Mouse (Mus musculus) hindbrain, embryonic 13.5 days (tissue): ENCODE measurements at regions not wholly inside any gene's neighbourhood (a gene's known extent, or its start where the extent isn't known, plus 50 kb on each side); places are given as distances from the start of the nearest gene placed in this dataset.

Experiments
- ATAC-seq: fragments of 200-750 bp; cut with Nextera tagmentation; 2 replicates; pipeline ENCODE4 v1.8.0; 2017; ENCODE audit warnings: moderate TSS enrichment; ENCODE audit not compliant: low FRiP score
- H3K27ac ChIP-seq: fragments of 300-500 bp; sonication (generic); 2 replicates; pipeline ENCODE4 v1.5.1; 2015; ENCODE audit warnings: inconsistent platforms, mild to moderate bottlenecking, moderate library complexity
- H3K27me3 ChIP-seq: fragments of 300-500 bp; sonication (generic); 2 replicates; pipeline ENCODE4 v1.6.1; 2015; ENCODE audit warnings: mild to moderate bottlenecking, inconsistent platforms
- H3K36me3 ChIP-seq: fragments of 300-500 bp; sonication (generic); 2 replicates; pipeline ENCODE4 v1.6.1; 2015; ENCODE audit warnings: mild to moderate bottlenecking, inconsistent platforms
- H3K4me1 ChIP-seq: fragments of 300-500 bp; sonication (generic); replicated peaks from 2 replicates; pipeline ENCODE4 v1.6.1; 2015; ENCODE audit warnings: inconsistent platforms
- H3K4me2 ChIP-seq: fragments of 300-500 bp; sonication (generic); 2 replicates; pipeline ENCODE4 v1.6.1; 2015; ENCODE audit warnings: inconsistent platforms, mild to moderate bottlenecking, moderate library complexity
- H3K4me3 ChIP-seq: fragments of 300-500 bp; sonication (generic); 2 replicates; pipeline ENCODE4 v1.5.1; 2015; ENCODE audit warnings: mild to moderate bottlenecking, inconsistent platforms
- H3K9ac ChIP-seq: fragments of 300-500 bp; sonication (generic); 2 replicates; pipeline ENCODE4 v1.6.1; 2015; ENCODE audit warnings: mild to moderate bottlenecking, inconsistent platforms
- H3K9me3 ChIP-seq: fragments of 300-500 bp; sonication (generic); 2 replicates; pipeline ENCODE4 v1.6.1; 2016; ENCODE audit warnings: inconsistent platforms
- WGBS: fragments of 180-500 bp; shearing (Covaris S2); methylation state at CpG from one replicate; pipeline ENCODE4 v1.1.7; 2015; 5-methylcytosine and 5-hydroxymethylcytosine counted together

DNA sequence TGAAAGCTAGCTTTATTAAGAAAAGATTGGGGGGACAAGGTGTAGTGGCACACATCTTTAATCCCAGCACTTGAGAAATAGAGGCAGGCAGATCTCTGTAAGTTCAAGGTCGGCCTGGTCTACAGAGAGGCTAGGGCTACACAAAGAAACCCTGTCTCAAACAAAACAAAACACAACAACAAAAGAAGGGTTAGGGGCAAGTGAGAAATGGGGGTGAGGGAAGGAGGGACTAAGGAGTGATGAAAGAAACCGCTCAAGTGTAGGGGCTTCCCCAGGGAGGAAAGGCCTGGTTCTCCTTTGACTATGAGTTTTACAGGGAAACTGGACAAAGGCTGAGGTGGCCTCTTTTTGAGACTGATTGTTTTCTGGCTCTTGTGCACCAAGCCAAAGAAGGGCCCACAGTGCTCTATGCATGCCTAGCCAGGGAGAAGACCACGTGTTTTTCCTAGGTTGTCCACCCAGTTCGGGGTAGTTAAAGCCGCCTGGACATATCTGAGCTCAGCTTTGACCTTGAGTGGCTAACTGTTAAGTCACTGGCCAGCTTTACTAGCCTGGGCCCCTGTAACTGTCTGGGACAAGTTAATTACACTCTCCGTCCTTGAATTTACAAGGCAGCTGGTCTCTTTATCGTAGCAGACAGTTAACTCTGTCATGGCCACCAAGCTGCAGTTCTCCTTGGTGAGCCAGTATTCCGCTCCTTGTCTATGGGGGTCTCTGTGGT, 90.2 kb upstream of the Armc2 start:
- H3K4me3 ChIP-seq, result no peak overlapping the region
- no peak overlapping the region for H3K9ac ChIP-seq
- WGBS, result 49% methylated on average over 8 of the region's 8 CpGs
- peaks cover 6% of the 10 kb centered on the region; the same call in 1 of the 2 replicates for H3K27me3 ChIP-seq
- H3K4me1 ChIP-seq, result 0 out of 2 replicates have a peak, but pooled peaks cover 4% of the 10 kb centered on the region
- H3K4me2 ChIP-seq, result no peak overlapping the region
- H3K36me3 ChIP-seq, result no peaks in the 10 kb centered on the region
- no peak for ATAC-seq
- H3K27ac ChIP-seq, result no peak overlapping the region
- no peaks in the 10 kb centered on the region for H3K9me3 ChIP-seq

DNA sequence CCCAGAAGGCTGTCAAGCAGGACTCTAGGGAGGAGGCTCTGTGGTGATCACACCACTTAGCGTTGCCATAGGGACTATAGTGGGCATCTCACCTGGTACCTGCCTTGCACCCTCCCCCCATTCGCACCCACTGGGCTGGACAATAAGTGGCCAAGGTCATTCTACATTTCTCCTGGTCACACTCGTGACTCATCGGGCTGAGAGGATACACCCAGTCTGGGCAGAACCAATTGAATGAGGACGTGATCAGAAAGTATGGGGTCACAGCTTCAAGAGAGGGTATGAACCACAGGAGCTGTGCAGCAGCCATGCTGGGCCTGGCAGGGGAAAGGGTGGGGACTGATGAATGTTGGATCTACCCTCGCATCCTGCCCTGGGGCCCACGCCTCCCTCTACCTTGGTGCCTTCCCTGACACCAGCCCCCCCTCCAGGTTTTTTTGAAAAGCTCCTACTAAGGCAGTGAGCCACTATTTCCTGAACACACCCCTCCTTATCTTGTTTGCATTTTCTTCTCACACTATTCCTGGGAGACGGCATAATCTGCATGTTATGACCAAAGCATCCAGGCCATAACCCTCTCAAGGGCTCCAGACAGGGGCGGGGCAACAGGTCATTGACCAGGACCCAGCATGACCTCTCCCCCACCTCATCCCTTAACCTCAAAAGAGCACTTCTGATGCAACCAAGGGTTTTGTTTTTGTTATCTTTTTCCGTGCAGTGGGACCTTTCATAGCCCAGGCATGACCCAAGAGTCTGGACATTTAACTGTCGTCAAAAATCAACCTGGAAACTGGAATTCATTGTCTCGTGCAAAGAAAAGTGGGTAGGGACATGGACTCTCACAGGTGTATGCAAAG, 89.4 kb upstream of the Armc2 start:
- H3K9me3 ChIP-seq, result no peaks in the 10 kb centered on the region
- WGBS, result 78% methylated on average over 12 of the region's 12 CpGs
- H3K4me3 ChIP-seq, result no peak overlapping the region

DNA sequence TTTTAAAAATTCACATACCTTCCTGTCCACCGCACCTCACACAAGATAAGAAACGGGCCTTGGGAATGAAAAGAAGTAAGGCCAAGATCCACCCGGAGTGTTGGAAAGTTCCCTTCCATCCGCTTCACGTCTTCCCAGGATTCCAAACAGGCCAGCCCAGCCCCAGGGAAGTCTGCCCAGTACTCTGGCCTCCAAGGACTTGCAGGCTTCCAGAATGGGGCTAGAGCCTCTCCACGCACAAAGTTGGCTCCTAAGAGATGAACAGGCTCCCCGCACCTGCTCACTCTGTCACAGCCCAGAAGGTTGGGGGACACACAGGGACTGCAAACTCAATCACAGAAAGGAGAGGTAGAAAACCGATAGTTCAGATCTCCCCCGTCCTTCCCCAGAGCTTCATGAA, 88.4 kb upstream of the Armc2 start:
- Histone ChIP-seq H3K4me2 (no peak overlapping the region), H3K36me3 (no peaks in the 10 kb centered on the region), H3K27me3 (peaks cover 6% of the 10 kb centered on the region; the same call in 1 of the 2 replicates), H3K9ac (no peak overlapping the region), H3K4me3 (no peak overlapping the region), H3K4me1 (0 out of 2 replicates have a peak, but pooled peaks cover 4% of the 10 kb centered on the region), H3K9me3 (no peaks in the 10 kb centered on the region), H3K27ac (no peak overlapping the region)
- WGBS, result 96% methylated on average over 9 of the region's 9 CpGs
- no peak for ATAC-seq

More for the DNA sequence above, 89.4 kb upstream of the Armc2 start:
- H3K27me3 ChIP-seq, result peaks cover 6% of the 10 kb centered on the region; the same call in 1 of the 2 replicates
- no peak overlapping the region for H3K27ac ChIP-seq
- no peak overlapping the region for H3K9ac ChIP-seq
- no peaks in the 10 kb centered on the region for H3K36me3 ChIP-seq
- H3K4me2 ChIP-seq, result no peak overlapping the region
- 0 out of 2 replicates have a peak, but pooled peaks have one; percentile 43 for ATAC-seq
- 0 out of 2 replicates have a peak, but pooled peaks cover 4% of the 10 kb centered on the region for H3K4me1 ChIP-seq

DNA sequence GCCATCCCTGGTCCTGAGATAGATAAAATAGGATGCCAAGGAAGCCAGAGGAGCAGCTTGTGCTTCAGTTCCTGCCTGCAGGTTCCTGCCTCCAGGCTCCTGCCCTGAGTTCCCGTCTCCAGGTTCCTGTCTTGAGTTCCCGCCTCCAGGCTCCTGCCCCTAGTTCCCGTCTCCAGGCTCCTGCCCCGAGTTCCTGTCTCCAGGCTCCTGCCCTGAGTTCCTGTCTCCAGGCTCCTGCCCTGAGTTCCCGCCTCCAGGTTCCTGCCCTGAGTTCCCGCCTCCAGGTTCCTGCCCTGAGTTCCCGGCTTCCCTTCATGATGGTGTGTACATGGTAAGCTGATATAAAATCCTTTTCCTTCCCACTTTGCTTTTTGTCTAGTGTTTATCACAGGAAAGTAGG, 86.8 kb upstream of the Armc2 start:
- 91% methylated on average over 7 of the region's 7 CpGs for WGBS
- Histone ChIP-seq H3K9ac (no peak overlapping the region), H3K4me1 (0 out of 2 replicates have a peak, but pooled peaks cover 4% of the 10 kb centered on the region), H3K27ac (no peak overlapping the region), H3K36me3 (no peaks in the 10 kb centered on the region), H3K27me3 (peaks cover 6% of the 10 kb centered on the region; the same call in 1 of the 2 replicates), H3K4me3 (no peak overlapping the region), H3K4me2 (no peak overlapping the region), H3K9me3 (no peaks in the 10 kb centered on the region)
- no peak for ATAC-seq

DNA sequence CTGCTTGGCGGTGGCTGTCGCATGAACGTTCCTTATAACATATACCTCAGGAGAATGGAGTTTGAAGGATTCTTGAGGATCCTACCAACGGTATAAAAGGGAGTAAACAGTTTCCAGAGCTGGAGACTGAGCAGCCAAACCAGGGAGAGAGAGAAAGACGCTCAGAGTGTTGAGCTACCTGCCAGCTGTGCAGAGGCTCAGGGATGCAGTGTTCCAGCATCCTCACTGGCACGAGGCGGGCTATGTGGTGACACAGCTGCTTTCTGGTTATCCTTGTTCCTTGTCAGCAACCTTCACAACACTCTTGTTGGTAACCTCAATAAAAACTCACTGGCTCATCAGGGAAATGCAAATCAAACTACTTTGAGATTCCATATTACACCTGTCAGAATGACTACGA, 84.1 kb upstream of the Armc2 start:
- Histone ChIP-seq H3K9ac (no peak overlapping the region), H3K27me3 (0 out of 2 replicates have a peak, but pooled peaks cover 1% of the 10 kb centered on the region), H3K27ac (no peak overlapping the region), H3K4me2 (no peak overlapping the region), H3K36me3 (no peaks in the 10 kb centered on the region), H3K9me3 (no peaks in the 10 kb centered on the region), H3K4me1 (no peaks in the 10 kb centered on the region), H3K4me3 (no peak overlapping the region)
- ATAC-seq, result no peak
- 89% methylated on average over 8 of the region's 8 CpGs for WGBS

DNA sequence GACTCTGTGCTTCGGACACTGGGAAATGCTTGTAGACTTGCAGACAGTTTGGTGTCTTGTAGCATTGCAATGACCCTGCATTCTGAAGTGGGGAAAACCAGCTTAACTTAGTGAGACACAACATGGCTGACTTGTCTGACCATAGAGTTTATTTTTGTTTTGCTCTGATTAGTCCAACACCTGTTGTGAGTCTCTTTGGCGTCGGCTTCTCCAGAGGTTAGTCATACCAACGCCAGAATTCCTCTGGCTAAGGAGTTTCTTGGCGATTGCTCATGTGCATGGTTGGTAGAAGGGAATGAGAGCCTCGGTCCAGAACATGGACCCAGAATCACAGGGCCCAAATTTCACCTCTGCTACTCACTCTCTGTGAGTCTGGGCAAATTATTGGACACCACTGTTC, 82.9 kb upstream of the Armc2 start:
- 92% methylated on average over 6 of the region's 6 CpGs for WGBS
- no peak overlapping the region for H3K4me2 ChIP-seq
- no peaks in the 10 kb centered on the region for H3K27me3 ChIP-seq
- H3K4me3 ChIP-seq, result no peak overlapping the region
- no peak for ATAC-seq
- no peaks in the 10 kb centered on the region for H3K9me3 ChIP-seq
- H3K9ac ChIP-seq, result no peak overlapping the region
- no peaks in the 10 kb centered on the region for H3K4me1 ChIP-seq
- H3K27ac ChIP-seq, result no peak overlapping the region
- H3K36me3 ChIP-seq, result no peaks in the 10 kb centered on the region

DNA sequence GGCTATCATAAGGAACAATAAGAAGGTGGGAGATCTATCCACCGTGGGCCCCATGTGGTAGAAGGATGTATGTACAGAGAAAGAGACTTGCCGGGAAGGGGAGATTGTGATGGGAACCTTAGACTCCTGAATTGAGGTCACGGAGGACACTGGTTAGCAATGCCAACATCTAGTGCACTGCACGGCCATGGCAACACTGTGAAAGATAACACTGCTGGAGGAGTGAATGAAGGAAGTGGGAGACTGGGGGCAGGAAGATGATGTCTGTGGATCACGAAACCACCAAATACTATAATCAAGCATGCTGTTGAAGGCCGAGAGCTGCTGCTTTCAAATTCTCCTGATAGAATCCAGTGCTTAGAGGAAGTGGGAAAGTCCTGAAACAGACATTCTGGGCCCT, 78.7 kb upstream of the Armc2 start:
- Histone ChIP-seq H3K4me2 (no peak overlapping the region), H3K4me3 (no peak overlapping the region), H3K27ac (no peak overlapping the region), H3K9me3 (no peaks in the 10 kb centered on the region), H3K9ac (no peak overlapping the region), H3K27me3 (no peaks in the 10 kb centered on the region), H3K36me3 (no peaks in the 10 kb centered on the region), H3K4me1 (peaks cover 8% of the 10 kb centered on the region)
- WGBS, result 92% methylated on average over 6 of the region's 6 CpGs
- no peak for ATAC-seq

DNA sequence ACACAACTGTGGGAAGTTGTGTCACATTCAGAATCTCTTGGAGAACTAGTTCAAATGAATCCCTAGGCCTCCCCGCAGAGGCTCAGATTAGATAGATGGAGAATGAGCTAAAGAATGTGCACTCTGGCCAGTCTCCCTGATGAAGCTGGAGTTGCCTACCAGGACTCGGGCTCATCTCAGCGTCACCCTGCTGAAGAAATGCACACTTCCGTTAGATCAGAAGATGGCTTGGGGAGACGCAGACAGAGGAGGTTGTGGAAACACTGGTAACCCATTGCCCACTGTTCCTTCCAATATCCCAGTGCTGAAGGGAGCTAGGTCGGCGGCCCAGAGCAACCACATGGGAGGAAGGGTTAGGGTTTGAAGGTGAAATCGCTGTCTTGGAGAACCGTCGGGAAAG, 77.7 kb upstream of the Armc2 start:
- Histone ChIP-seq H3K4me1 (peaks cover 13% of the 10 kb centered on the region), H3K9ac (no peak overlapping the region), H3K9me3 (no peaks in the 10 kb centered on the region), H3K27ac (no peak overlapping the region), H3K27me3 (no peaks in the 10 kb centered on the region), H3K4me2 (no peak overlapping the region), H3K36me3 (no peaks in the 10 kb centered on the region), H3K4me3 (no peak overlapping the region)
- 91% methylated on average over 10 of the region's 10 CpGs for WGBS
- no peak for ATAC-seq

DNA sequence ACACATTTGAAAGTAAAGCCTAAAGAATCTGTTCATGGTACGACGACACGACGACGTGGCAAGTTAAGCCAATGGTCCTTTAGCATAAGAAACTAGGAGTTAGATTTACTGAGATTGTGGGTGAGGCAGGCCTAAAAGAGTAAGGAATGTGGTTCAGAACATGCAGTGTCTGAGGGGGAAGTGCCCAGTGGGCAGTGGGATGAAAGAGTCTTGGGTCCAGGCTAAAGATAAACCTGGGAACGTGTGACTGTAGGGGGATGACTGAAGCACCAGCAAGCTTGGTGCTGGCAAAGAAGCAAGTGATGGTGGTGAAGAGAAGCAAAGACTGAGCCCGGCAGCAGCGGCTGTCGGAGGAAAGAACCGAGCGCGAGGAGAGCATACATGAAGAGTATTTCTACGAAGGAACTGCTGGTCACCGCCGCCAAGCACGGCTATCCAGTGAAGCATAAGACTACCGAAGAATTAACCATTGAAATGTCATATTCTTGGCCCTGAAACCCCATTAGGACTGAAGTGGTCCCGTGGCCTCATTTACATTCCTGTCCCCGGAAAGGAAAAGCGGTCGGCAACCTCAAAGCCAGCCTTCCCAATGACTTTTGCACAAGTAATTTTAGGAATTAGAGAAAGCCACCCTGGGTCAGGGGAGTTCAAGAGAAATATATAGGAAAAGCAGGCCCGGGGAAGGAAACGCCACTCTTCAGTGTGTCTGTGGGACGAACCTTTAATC, 76.2 kb upstream of the Armc2 start:
- Histone ChIP-seq H3K36me3 (no peaks in the 10 kb centered on the region), H3K27ac (no peak overlapping the region), H3K4me1 (peaks cover 20% of the 10 kb centered on the region), H3K4me3 (no peak overlapping the region), H3K9ac (no peak overlapping the region), H3K9me3 (no peaks in the 10 kb centered on the region), H3K4me2 (no peak overlapping the region), H3K27me3 (no peaks in the 10 kb centered on the region)
- WGBS, result 85% methylated on average over 24 of the region's 24 CpGs
- ATAC-seq, result no peak

DNA sequence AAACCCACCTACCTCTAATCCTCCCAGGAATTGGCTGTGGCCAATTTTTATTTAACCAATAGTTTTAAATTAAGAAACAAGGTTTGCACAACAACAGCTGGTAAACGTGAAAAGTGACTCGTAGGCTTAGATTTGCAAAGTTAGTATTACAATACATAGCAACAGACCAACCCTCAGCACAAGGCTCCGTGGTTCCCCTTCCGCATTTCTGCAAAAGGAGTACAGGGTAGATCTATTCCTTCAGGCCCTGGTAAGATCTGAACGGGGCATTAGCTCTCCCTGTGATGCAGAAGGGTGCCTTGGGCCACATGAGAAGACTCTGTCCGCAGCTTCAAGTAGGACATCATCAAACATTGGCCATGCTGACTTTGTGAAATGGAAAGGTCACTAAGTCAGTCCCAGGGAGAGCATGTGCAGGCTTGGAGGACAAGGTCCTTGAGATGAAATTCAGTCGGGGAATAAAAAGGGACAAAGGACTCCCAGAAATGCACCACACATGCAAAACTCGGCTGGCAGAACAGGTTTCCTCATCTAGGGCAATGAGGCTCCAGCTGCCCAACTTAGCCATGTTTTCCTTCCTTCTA, 75.0 kb upstream of the Armc2 start:
- no peak overlapping the region for H3K27ac ChIP-seq
- no peak for ATAC-seq
- WGBS, result 92% methylated on average over 8 of the region's 8 CpGs
- peaks cover 26% of the 10 kb centered on the region for H3K4me1 ChIP-seq
- no peaks in the 10 kb centered on the region for H3K27me3 ChIP-seq
- no peak overlapping the region for H3K9ac ChIP-seq
- no peaks in the 10 kb centered on the region for H3K36me3 ChIP-seq
- H3K4me2 ChIP-seq, result no peak overlapping the region
- no peak overlapping the region for H3K4me3 ChIP-seq
- H3K9me3 ChIP-seq, result no peaks in the 10 kb centered on the region

DNA sequence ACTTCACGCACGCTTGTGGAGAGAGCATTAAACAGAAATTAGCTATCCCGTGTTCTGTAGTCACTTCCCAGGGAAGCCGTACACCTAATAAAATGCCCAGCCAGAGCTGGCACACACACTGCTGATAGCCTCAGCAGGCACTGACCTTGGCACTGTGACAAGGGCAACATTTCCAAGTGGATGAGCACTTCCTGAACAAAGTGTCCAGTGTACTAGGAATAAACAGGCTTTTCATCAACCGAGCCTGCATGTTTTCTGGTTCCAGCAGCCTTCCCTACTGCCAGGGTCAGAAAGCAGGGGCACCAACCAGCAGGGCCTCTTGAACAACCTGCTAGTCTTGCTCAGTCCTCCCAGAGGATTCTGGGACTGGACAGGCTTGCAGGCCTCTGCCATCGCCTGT, 74.3 kb upstream of the Armc2 start:
- Histone ChIP-seq H3K4me2 (no peak overlapping the region), H3K36me3 (no peaks in the 10 kb centered on the region), H3K27ac (no peak overlapping the region), H3K27me3 (no peaks in the 10 kb centered on the region), H3K4me3 (no peak overlapping the region), H3K4me1 (peaks cover 26% of the 10 kb centered on the region), H3K9ac (no peak overlapping the region), H3K9me3 (no peaks in the 10 kb centered on the region)
- WGBS, result 50% methylated on average over 6 of the region's 6 CpGs
- ATAC-seq, result 0 out of 2 replicates have a peak, but pooled peaks have one; percentile 40
